Mouse (Mus musculus): ENCODE measurements at regions not wholly inside any gene's neighbourhood (a gene's known extent, or its start where the extent isn't known, plus 50 kb on each side); places are given as distances from the start of the nearest gene placed in this dataset.

DNA sequence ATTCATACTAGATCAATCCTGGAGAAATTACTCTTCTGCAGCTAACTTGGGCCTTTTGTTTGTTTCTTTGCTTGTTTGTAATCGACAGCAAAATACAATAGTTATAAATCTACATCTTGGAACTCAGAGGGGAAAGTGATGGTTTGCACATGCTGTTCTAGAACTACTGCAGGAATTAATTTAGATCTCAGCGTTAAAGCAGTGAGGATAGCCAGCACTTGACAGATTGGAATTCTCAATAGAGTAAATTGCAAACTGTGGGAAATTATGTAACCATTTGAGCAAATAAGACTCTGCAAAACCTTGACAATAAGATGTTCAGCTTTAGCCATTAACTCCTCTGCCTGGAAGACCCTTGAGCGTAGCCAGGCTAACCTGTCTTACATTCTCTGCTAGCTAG is 112.0 kb upstream of the Itga4 start:
- WGBS, result 88% methylated on average over 3 of the region's 3 CpGs
- no peak overlapping the region for H3K27ac ChIP-seq (replicated peaks in 1 of 2; ENCODE audit: control insufficient read depth in 1 of 2, insufficient read depth in 1 of 2, low read depth in 2 of 2, low read length in 2 of 2)
- no peaks in the 10 kb centered on the region for H3K9me3 ChIP-seq (ENCODE audit: control insufficient read depth, low read length)
- ATAC-seq (ENCODE audit: insufficient number of reproducible peaks, insufficient read depth, low FRiP score, low read depth), result no peak
- H3K27me3 ChIP-seq (ENCODE audit: control insufficient read depth, insufficient read depth, low read length), result no peaks in the 10 kb centered on the region
- H3K36me3 ChIP-seq (ENCODE audit: control insufficient read depth, insufficient read depth, low read length), result no peaks in the 10 kb centered on the region
- H3K4me1 ChIP-seq (ENCODE audit: control insufficient read depth in 2 of 2, insufficient read depth in 2 of 2, low read length in 2 of 2), result no peaks in the 10 kb centered on the region
- no peak overlapping the region for H3K4me2 ChIP-seq (ENCODE audit: low read length)
- H3K9ac ChIP-seq (ENCODE audit: low read length), result no peak overlapping the region
- H3K4me3 ChIP-seq (ENCODE audit: control insufficient read depth in 1 of 2, insufficient read depth in 1 of 2, low read depth in 1 of 2, low read length in 2 of 2), result no peak overlapping the region

DNA sequence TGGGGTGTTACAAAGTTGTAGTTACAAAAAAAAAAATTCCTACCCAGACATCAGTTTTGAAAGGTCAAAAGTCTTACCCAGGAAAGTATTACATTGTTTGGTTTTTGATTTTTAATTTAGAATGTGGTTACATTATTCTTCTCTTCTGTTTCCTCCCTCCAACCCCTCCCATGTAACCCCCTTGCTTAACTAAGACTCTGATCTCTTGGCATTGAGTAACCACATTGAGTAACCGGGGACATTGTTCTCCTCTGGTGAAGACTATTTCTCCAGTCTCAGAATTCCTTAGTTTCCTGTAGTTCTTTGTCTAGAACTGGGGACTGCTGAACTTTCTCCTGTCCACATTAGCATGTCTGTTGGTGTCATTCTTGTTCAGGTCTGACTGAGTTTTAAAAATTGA is 109.3 kb upstream of the Itga4 start:
- ATAC-seq (ENCODE audit: insufficient number of reproducible peaks, insufficient read depth, low FRiP score, low read depth), result no peak

DNA sequence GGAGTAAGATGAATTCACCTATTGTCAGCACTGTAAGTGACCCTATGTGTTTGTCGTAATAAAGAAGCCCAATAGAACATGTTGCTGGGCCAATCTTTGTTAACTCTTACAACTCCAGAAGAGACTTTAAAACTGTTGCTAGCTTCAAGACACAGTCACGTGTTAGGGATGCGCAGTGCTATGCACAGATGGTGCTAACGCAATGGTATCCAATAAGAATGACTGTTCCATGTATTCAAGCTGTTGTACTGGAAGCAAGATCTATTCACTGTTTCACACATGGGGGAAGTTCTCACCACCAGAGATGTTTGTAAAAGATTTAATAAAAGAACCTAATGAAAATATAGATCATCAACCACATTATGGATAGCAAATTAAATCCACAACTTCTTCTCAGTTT is 108.7 kb upstream of the Itga4 start:
- no peak overlapping the region for H3K27ac ChIP-seq (replicated peaks in 1 of 2; ENCODE audit: control insufficient read depth in 1 of 2, insufficient read depth in 1 of 2, low read depth in 2 of 2, low read length in 2 of 2)
- no peak overlapping the region for H3K9ac ChIP-seq (ENCODE audit: low read length)
- no peak overlapping the region for H3K4me2 ChIP-seq (ENCODE audit: low read length)
- ATAC-seq (ENCODE audit: insufficient number of reproducible peaks, insufficient read depth, low FRiP score, low read depth), result no peak
- H3K4me3 ChIP-seq (ENCODE audit: control insufficient read depth in 1 of 2, insufficient read depth in 1 of 2, low read depth in 1 of 2, low read length in 2 of 2), result no peak overlapping the region
- no peaks in the 10 kb centered on the region for H3K27me3 ChIP-seq (ENCODE audit: control insufficient read depth, insufficient read depth, low read length)
- no peaks in the 10 kb centered on the region for H3K4me1 ChIP-seq (ENCODE audit: control insufficient read depth in 2 of 2, insufficient read depth in 2 of 2, low read length in 2 of 2)
- WGBS, result 88% methylated on average over 4 of the region's 4 CpGs
- no peaks in the 10 kb centered on the region for H3K36me3 ChIP-seq (ENCODE audit: control insufficient read depth, insufficient read depth, low read length)
- H3K9me3 ChIP-seq (ENCODE audit: control insufficient read depth, low read length), result no peaks in the 10 kb centered on the region

More for the DNA sequence above, 109.3 kb upstream of the Itga4 start:
- H3K4me3 ChIP-seq (ENCODE audit: control insufficient read depth in 1 of 2, insufficient read depth in 1 of 2, low read depth in 1 of 2, low read length in 2 of 2), result no peak overlapping the region
- H3K27ac ChIP-seq (replicated peaks in 1 of 2; ENCODE audit: control insufficient read depth in 1 of 2, insufficient read depth in 1 of 2, low read depth in 2 of 2, low read length in 2 of 2), result no peak overlapping the region
- H3K4me1 ChIP-seq (ENCODE audit: control insufficient read depth in 2 of 2, insufficient read depth in 2 of 2, low read length in 2 of 2), result no peaks in the 10 kb centered on the region
- no peak overlapping the region for H3K4me2 ChIP-seq (ENCODE audit: low read length)
- H3K9me3 ChIP-seq (ENCODE audit: control insufficient read depth, low read length), result no peaks in the 10 kb centered on the region
- no peaks in the 10 kb centered on the region for H3K36me3 ChIP-seq (ENCODE audit: control insufficient read depth, insufficient read depth, low read length)
- H3K27me3 ChIP-seq (ENCODE audit: control insufficient read depth, insufficient read depth, low read length), result no peaks in the 10 kb centered on the region
- no peak overlapping the region for H3K9ac ChIP-seq (ENCODE audit: low read length)
- WGBS, result 69% methylated on average over 1 of the region's 1 CpGs

DNA sequence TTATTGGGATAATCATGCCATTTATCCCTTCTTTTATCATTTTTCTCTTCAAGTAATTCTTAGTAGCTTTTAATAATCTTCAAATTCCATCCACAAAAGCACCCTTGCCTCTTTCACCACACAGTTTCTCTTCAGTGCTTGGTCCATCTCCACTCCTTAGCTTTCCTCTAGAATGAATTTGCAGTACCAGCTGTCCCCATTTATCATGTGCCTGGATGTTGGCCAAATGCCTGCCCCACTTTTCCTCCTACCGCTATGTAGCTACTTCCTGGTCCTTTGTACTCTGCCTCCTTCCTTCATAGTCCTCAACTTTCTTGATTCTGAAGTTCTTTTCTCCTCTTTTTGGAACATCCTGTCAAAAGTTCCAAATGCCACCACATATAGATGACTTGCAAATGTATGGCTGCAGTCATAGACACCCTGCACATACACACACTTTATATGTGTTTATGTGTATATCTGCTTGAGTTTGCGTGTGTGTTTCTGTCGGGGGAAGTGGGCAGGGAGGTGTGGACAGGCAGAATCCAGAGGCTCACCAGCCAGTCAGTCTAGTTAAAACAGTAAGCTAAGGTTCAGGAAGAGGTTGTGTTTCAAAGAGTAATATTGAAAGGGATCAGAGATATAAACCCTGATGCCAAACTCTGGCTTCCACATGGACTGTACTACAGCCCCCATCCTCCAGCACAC is 106.1 kb upstream of the Itga4 start:
- no peak for ATAC-seq (ENCODE audit: insufficient number of reproducible peaks, insufficient read depth, low FRiP score, low read depth)
- Histone ChIP-seq H3K4me1 (ENCODE audit: control insufficient read depth in 2 of 2, insufficient read depth in 2 of 2, low read length in 2 of 2) (no peaks in the 10 kb centered on the region), H3K9ac (ENCODE audit: low read length) (no peak overlapping the region), H3K4me3 (ENCODE audit: control insufficient read depth in 1 of 2, insufficient read depth in 1 of 2, low read depth in 1 of 2, low read length in 2 of 2) (no peak overlapping the region), H3K27me3 (ENCODE audit: control insufficient read depth, insufficient read depth, low read length) (no peaks in the 10 kb centered on the region), H3K36me3 (ENCODE audit: control insufficient read depth, insufficient read depth, low read length) (no peaks in the 10 kb centered on the region), H3K9me3 (ENCODE audit: control insufficient read depth, low read length) (no peaks in the 10 kb centered on the region), H3K4me2 (ENCODE audit: low read length) (no peak overlapping the region), H3K27ac (replicated peaks in 1 of 2; ENCODE audit: control insufficient read depth in 1 of 2, insufficient read depth in 1 of 2, low read depth in 2 of 2, low read length in 2 of 2) (no peak overlapping the region)
- WGBS, result 50% methylated on average over 3 of the region's 3 CpGs

DNA sequence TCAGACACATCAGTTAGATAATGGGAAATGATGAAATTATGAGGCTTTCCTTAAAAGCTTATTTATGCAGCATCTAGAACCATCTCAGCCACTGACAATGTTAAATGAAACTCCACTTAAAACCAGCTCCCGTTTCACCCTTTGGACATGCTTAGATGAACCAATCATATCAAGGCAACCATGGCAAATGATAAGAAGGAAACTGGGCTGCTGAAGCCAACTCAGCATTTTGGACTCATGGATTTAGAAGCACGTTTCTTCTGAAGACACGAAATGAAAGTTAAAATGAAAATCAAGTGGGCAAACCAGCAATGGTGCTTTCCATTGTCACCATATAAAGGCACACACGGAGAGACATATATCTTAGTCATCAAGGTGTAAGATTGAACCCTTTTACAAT is 103.6 kb upstream of the Itga4 start:
- Histone ChIP-seq H3K27me3 (ENCODE audit: control insufficient read depth, insufficient read depth, low read length) (no peaks in the 10 kb centered on the region), H3K9ac (ENCODE audit: low read length) (no peak overlapping the region), H3K4me3 (ENCODE audit: control insufficient read depth in 1 of 2, insufficient read depth in 1 of 2, low read depth in 1 of 2, low read length in 2 of 2) (no peak overlapping the region), H3K27ac (replicated peaks in 1 of 2; ENCODE audit: control insufficient read depth in 1 of 2, insufficient read depth in 1 of 2, low read depth in 2 of 2, low read length in 2 of 2) (no peak overlapping the region), H3K36me3 (ENCODE audit: control insufficient read depth, insufficient read depth, low read length) (no peaks in the 10 kb centered on the region), H3K4me2 (ENCODE audit: low read length) (no peak overlapping the region), H3K4me1 (ENCODE audit: control insufficient read depth in 2 of 2, insufficient read depth in 2 of 2, low read length in 2 of 2) (no peaks in the 10 kb centered on the region), H3K9me3 (ENCODE audit: control insufficient read depth, low read length) (no peaks in the 10 kb centered on the region)
- no peak for ATAC-seq (ENCODE audit: insufficient number of reproducible peaks, insufficient read depth, low FRiP score, low read depth)
- 82% methylated on average over 4 of the region's 4 CpGs for WGBS

DNA sequence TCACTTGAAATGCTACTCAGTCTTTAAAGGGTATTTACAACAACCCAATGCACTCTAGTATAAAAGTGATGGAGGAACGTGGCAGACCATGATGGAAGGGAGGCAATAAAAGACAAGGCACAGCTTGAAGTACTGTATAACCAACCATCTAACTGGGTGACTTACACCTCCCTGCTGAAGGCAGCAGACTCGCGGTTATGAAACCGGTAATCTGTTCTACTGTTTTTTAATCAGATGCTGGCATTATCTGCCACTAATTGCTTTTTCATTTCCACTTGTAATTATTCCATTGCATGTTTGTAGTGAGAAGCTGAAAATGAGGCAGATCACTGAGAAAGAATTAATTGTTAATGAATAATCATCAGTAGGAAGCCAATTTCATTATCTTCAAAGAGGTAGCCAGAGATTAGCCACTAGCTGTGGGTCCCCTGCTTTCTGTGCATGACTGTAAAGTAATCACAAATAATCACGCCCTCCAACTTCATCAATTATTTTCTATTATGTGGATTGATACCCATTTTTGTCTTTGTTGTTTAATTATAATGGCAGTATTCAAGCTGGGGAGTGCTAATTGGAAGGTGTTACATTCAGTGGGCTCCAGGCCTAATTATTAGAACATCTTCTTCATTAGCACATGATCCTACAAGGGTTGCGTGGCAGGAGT is 103.1 kb upstream of the Itga4 start:
- H3K4me2 ChIP-seq (ENCODE audit: low read length), result no peak overlapping the region
- H3K36me3 ChIP-seq (ENCODE audit: control insufficient read depth, insufficient read depth, low read length), result no peaks in the 10 kb centered on the region
- H3K4me3 ChIP-seq (ENCODE audit: control insufficient read depth in 1 of 2, insufficient read depth in 1 of 2, low read depth in 1 of 2, low read length in 2 of 2), result no peak overlapping the region
- H3K27ac ChIP-seq (replicated peaks in 1 of 2; ENCODE audit: control insufficient read depth in 1 of 2, insufficient read depth in 1 of 2, low read depth in 2 of 2, low read length in 2 of 2), result no peak overlapping the region
- no peak for ATAC-seq (ENCODE audit: insufficient number of reproducible peaks, insufficient read depth, low FRiP score, low read depth)
- WGBS, result 84% methylated on average over 6 of the region's 6 CpGs
- no peaks in the 10 kb centered on the region for H3K9me3 ChIP-seq (ENCODE audit: control insufficient read depth, low read length)
- no peak overlapping the region for H3K9ac ChIP-seq (ENCODE audit: low read length)
- H3K27me3 ChIP-seq (ENCODE audit: control insufficient read depth, insufficient read depth, low read length), result no peaks in the 10 kb centered on the region
- H3K4me1 ChIP-seq (ENCODE audit: control insufficient read depth in 2 of 2, insufficient read depth in 2 of 2, low read length in 2 of 2), result no peaks in the 10 kb centered on the region

DNA sequence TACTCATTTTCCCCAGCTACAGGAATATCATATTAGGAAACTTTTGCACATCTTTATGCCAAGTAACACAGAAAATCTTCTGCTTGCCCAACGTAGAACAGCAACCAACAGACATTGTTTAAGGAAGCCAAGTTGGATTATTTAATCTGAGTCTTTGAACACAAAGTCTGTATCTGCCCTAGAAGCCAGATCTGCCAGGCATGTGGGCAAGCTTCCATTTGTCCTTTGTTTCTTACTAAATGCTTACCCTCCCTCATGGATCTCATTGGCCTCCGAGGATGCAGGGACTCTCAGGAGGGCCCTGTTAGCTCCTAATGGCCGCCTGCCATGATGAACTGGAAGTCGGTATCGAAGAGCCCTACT is 102.5 kb upstream of the Itga4 start:
- no peaks in the 10 kb centered on the region for H3K4me1 ChIP-seq (ENCODE audit: control insufficient read depth in 2 of 2, insufficient read depth in 2 of 2, low read length in 2 of 2)
- no peaks in the 10 kb centered on the region for H3K9me3 ChIP-seq (ENCODE audit: control insufficient read depth, low read length)
- H3K27ac ChIP-seq (replicated peaks in 1 of 2; ENCODE audit: control insufficient read depth in 1 of 2, insufficient read depth in 1 of 2, low read depth in 2 of 2, low read length in 2 of 2), result no peak overlapping the region
- H3K4me3 ChIP-seq (ENCODE audit: control insufficient read depth in 1 of 2, insufficient read depth in 1 of 2, low read depth in 1 of 2, low read length in 2 of 2), result no peak overlapping the region
- 83% methylated on average over 5 of the region's 5 CpGs for WGBS
- H3K27me3 ChIP-seq (ENCODE audit: control insufficient read depth, insufficient read depth, low read length), result no peaks in the 10 kb centered on the region
- no peak for ATAC-seq (ENCODE audit: insufficient number of reproducible peaks, insufficient read depth, low FRiP score, low read depth)
- no peak overlapping the region for H3K4me2 ChIP-seq (ENCODE audit: low read length)
- no peak overlapping the region for H3K9ac ChIP-seq (ENCODE audit: low read length)
- H3K36me3 ChIP-seq (ENCODE audit: control insufficient read depth, insufficient read depth, low read length), result no peaks in the 10 kb centered on the region

DNA sequence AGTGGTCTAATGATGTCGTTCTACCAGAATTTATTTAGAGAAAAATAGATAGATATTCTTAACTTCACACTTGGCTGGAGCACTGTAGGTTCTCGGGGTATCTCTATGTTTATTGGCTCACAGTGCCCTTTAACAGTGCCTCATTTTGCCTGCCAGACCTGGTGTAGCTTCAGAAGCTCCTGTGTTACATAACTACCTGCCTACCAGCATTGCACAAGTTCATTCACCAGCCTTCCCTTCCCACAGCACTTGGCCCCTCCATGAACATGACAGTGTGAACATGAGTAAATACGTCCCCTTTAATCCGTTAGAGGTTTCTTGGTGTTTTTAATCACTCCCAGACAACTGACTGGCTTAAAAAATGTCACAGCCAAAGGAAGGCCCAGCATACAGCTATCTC is 102.2 kb upstream of the Itga4 start:
- no peak overlapping the region for H3K27ac ChIP-seq (replicated peaks in 1 of 2; ENCODE audit: control insufficient read depth in 1 of 2, insufficient read depth in 1 of 2, low read depth in 2 of 2, low read length in 2 of 2)
- WGBS, result 69% methylated on average over 4 of the region's 4 CpGs
- no peak overlapping the region for H3K9ac ChIP-seq (ENCODE audit: low read length)
- H3K4me1 ChIP-seq (ENCODE audit: control insufficient read depth in 2 of 2, insufficient read depth in 2 of 2, low read length in 2 of 2), result peaks cover 0 to 3% of the 10 kb centered on the region in 2 experiments; a peak in 1 of 4 replicates
- H3K4me2 ChIP-seq (ENCODE audit: low read length), result no peak overlapping the region
- H3K36me3 ChIP-seq (ENCODE audit: control insufficient read depth, insufficient read depth, low read length), result no peaks in the 10 kb centered on the region
- H3K27me3 ChIP-seq (ENCODE audit: control insufficient read depth, insufficient read depth, low read length), result no peaks in the 10 kb centered on the region
- H3K4me3 ChIP-seq (ENCODE audit: control insufficient read depth in 1 of 2, insufficient read depth in 1 of 2, low read depth in 1 of 2, low read length in 2 of 2), result no peak overlapping the region
- H3K9me3 ChIP-seq (ENCODE audit: control insufficient read depth, low read length), result no peaks in the 10 kb centered on the region
- no peak for ATAC-seq (ENCODE audit: insufficient number of reproducible peaks, insufficient read depth, low FRiP score, low read depth)
